Mouse (Mus musculus) gastrocnemius, adult 18-20 months (tissue): ENCODE measurements at regions not wholly inside any gene's neighbourhood (a gene's known extent, or its start where the extent isn't known, plus 50 kb on each side); places are given as distances from the start of the nearest gene placed in this dataset.

Experiments
- DNase-seq: peaks from one replicate; pipeline ENCODE4 v3.0.0; 2021; ENCODE audit warnings: low spot score

DNA sequence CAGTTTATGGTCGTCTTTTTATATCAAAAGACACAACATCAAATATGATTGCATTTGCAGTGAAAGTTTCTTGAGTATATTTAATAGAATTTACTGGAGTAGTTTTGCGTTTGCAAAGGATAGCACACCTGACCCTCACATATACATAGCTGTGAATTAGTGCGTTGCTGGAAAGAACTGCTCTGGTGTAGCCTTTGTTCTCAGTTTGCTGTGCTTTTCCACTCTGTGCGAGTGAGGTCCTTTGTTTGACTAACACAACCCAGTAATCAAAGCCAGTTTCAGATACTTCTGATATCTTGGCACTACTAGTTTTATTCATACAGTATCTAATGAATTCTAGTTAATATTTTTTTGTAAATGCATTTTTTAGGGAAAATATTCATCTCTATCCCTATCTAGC is 84.7 kb downstream of the Trim52 start:
- no peak for DNase-seq

GRCm38 (mm10) chr14:106193583-106193982 is 87.6 kb downstream of the Trim52 start:
- no peak for DNase-seq

DNA sequence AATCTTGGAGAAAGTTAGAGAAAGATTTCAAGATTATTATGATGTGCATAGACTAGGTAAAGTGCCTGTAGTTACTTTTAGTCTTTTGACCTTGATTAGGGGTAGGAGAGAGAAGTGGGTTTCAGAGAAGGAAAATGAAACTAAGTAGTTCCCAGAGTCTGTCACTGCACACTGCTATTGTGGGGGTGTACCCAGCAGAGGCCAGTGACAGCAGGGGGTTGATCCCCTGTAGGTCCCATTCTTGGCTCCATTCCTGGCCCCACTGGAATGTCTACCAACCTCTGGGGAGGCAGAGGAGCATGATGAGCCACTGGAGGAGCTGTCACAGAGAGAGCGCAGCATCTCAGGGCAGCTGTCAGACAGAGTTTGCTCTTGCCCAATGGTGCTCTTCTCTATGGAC is 88.1 kb downstream of the Trim52 start:
- DNase-seq = no peak

DNA sequence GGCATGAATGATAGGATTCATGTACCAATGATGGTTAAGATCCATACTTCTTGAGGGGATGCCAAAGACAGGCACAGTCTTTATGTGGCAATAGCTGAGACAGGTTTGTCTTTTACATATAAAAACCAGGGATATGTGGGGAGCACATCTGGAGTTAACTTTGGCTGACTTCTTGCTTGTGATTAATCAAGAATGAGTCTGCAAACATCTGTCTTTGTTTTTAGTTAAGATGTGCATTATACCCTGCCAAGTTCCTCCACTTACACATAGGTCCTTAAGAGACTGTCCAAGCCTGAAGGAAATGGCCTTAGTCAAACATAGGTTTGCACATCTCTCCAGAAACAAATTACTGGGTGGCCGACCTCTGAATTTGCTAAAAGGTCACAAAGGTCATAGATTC is 91.8 kb downstream of the Trim52 start:
- no peak for DNase-seq

GRCm38 (mm10) chr14:106199109-106199508 is 93.1 kb downstream of the Trim52 start:
- no peak for DNase-seq

- DNase-seq = peak; percentile 50
These were observed 93.7 kb downstream of the Trim52 start for GRCm38 (mm10) chr14:106199536-106200319.

GRCm38 (mm10) chr14:106211062-106211461 is 105.1 kb downstream of the Trim52 start:
- no peak for DNase-seq

GRCm38 (mm10) chr14:106217681-106218080 is 111.7 kb downstream of the Trim52 start:
- DNase-seq = no peak

DNA sequence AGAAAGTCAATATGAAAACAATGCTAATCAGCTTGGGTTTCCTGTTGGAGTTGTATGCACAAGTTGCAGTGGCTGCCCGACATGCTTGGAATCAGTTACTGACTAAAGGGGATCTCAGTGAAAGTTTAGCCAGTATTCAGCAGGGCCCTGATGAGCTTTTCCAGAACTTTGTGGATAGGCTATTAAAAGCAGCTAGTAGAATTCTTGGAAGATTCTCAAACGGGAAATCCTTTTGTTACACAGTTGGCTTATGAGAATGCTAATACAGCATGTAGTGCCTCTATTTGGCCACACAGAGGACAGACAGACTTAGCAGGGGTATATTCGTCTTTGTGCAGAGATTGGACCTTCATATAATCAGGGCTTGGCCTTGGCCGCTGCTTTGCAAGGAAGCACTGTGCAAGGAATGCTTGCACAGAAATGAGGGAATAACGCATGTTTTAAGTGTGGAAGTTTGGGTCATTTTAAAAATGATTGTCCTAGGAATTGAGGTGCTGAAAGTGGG is 113.3 kb downstream of the Trim52 start:
- peak; percentile 3 for DNase-seq

- DNase-seq = no peak
These were observed 119.4 kb downstream of the Trim52 start for GRCm38 (mm10) chr14:106225401-106225800.

- no peak for DNase-seq
These were observed 135.9 kb downstream of the Trim52 start for GRCm38 (mm10) chr14:106241721-106242405.

DNA sequence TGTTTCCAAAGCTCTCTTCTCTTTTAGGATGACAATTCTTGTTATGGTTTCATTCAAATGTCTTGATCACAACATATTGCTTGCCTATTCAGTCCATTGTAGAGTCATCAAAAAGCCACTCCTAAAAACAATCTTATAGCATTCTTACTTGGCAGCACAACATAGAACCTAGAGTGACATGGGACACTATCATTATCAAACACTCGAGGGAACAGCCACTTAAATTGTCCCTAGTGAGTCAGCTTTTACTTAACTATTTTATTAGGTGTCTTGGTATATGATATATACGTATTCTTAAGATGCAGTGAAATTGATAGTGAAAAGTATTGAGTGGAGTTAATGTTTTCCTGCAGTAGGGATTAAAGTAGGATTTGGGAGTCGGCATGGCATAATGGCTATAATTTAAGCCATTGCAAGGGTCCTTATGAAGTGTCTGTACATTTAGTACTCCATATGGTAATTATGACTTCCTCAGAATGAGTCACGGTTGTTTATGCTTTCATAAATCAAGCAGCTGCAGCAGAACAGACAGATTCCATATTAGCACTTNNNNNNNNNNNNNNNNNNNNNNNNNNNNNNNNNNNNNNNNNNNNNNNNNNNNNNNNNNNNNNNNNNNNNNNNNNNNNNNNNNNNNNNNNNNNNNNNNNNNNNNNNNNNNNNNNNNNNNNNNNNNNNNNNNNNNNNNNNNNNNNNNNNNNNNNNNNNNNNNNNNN is 153.6 kb downstream of the Trim52 start:
- no peak for DNase-seq

DNA sequence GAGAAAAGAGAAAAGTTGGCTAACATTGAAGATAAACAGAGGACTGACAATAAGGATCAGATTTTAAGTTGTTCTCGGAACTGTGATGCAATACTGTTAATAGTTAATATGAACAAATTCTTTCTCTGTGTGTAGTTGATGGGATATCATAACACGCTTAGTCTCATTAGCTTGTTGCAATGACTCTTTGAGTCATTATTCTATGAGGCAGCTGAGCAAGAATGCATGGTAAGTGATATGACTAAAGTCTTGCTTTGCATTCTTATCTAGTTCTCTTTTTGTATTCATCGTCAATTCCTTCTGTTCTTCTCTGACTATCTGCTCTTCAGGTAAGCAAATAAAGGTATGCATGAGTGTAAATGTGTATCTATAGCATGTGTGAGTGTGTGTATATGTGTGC is 159.3 kb downstream of the Trim52 start:
- DNase-seq = peak; percentile 3

- peak; percentile 15 for DNase-seq
These were observed 161.9 kb downstream of the Trim52 start for GRCm38 (mm10) chr14:106267679-106268561.

DNA sequence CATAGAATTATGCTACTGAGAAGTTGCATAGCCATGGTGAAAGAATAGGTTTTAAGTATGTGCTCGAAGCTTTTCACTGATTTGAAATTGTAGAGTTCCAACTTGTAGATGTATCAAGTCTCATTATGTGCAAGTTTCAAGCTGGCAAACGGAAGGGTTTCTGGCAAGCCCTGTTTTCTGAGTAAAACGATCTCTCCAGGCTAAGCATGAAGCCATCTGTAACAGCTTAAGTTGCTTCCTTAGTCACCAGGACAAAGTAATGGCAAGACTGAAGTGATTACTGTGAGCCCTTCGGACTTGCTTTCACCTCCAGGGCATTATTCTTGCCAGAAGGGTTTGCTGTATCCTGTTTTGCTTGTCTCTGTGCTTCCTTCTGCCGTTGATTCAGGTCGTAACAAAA is 163.7 kb downstream of the Trim52 start:
- peak; percentile 66 for DNase-seq

DNA sequence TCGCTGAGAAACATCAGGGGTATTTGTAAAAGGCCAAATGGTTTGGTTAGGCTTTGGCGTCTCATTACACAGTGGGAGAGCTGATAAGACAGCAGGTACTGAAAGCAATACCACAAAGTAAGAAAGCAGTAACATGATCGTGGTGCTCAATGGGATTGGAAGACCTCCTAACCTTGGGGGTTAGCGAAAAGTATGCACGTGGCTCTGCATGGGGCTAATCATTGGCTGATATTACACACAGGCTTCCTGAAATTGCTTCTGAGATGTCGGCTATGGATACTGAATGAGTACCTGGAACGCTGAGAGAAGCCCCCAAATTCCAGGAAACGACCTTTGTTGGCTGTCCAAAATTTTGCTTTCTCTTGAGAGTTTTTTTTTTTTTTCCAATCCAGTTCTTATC is 207.6 kb downstream of the Trim52 start:
- DNase-seq = no peak

GRCm38 (mm10) chr14:106314079-106314551 is 208.1 kb downstream of the Trim52 start:
- peak; percentile 8 for DNase-seq

DNA sequence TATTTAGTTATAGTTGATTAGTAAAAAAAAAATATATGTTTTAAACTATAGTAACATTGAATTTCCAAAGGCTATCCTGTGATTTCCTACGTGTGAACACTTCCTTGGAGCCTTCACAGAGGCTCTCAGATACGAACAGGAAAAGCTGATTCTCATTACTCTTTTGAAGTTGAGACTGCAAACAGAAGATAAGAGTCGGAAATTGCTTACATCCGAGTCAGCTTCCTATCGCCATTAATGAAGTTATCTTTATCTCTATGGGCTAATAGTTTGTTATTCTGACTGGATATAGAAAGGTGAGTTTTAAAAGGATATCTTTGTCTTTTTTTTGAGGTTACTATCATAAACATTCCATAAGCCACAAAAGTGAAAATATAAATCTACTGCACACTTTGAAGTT is 212.8 kb downstream of the Trim52 start:
- DNase-seq = no peak

GRCm38 (mm10) chr14:106327653-106328283 is 221.8 kb downstream of the Trim52 start:
- DNase-seq = no peak

DNA sequence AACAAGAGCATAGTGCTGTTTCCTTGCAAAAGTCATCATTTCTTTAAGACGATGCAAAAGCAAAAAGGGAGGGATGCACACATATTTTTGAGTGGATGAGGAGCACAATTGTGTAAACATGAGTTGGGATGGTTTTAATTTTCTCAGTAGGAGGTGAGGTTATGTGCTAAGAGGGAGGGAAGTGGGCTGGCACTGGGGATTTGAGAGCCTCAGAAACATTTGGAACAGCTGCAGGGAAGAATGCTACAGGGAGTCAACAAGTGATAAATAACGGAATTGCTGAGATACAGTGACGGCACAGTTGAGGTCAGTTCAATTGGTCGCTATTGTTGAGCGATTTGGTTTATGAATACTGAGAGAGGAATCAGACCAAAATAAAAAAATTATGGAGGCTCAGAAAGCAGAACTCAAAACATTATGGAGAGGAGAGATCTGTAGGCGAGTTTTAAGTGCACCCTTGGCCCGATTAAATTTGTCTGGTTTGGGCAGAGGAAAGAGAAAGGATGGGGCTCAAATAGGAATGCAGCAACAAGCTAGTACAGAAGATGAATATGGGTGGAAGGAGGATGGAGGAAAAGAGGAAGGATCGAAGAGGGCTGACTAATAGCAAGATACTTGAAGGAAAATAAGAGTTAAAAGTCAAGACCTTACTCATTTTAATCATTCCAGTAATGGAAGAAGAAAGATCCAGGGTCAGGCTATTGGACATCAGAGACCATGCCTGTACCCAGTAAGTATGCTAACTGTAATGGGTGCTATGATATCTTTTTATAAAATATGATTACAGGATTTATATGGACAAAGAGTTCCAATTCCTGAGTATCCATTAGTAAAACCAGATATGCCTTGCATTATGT is 259.0 kb downstream of the Trim52 start:
- peak; percentile 70 for DNase-seq
